Mouse (Mus musculus): ENCODE results near the gene Kif16b.

- TF ChIP-seq HCFC1 (IDR thresholded peaks at IDR 0.05; ENCODE audit: low read depth, low read length) (no peak), CTCF (conservative IDR thresholded peaks at IDR 0.05 in 1 of 2, IDR thresholded peaks at IDR 0.05 in 1 of 2; ENCODE audit: low read depth in 2 of 2, low read length in 2 of 2) (no peak), PAX5 (IDR thresholded peaks at IDR 0.05; ENCODE audit: low read length) (no peak)
These were observed 320.9 kb downstream of the Kif16b start for GRCm38 (mm10) chr2:142580449-142580848.

Data from CH12.LX (cell line).